Mouse (Mus musculus) right cerebral cortex, postnatal 25 days (tissue): ENCODE data around the gene Etv1.
A peak's percentile ranks its signal among the peaks of the same experiment; 100 is the strongest.

ENCODE experiments used
- DNase-seq: peaks from one replicate; pipeline ENCODE4 v3.0.0; 2022

Gene Etv1

GRCm38 (mm10) chr12:38779186-38779777 lies at the start of gene Etv1:
TSS of gene Etv1 (plus strand) at chr12:38779380.
- peak; percentile 22 for DNase-seq

- DNase-seq: no peak
Observed at GRCm38 (mm10) chr12:38729661-38730060, 49.5 kb upstream of the Etv1 start.

- DNase-seq: no peak
Observed at GRCm38 (mm10) chr12:38730791-38731190, 48.4 kb upstream of the Etv1 start.

- no peak for DNase-seq
Observed at GRCm38 (mm10) chr12:38759322-38759721, 19.9 kb upstream of the Etv1 start.

GRCm38 (mm10) chr12:38777316-38777715 lies 1.9 kb upstream of the Etv1 start:
- no peak for DNase-seq

- no peak for DNase-seq
Observed at GRCm38 (mm10) chr12:38777957-38778298, 1.3 kb upstream of the Etv1 start.

- peak; percentile 79 for DNase-seq
Observed at GRCm38 (mm10) chr12:38778299-38779075, 693 bp upstream of the Etv1 start.

- DNase-seq: peak; percentile 64
Observed at GRCm38 (mm10) chr12:38780006-38780954, 1.1 kb downstream of the Etv1 start.

- DNase-seq: peak; percentile 11
Observed at GRCm38 (mm10) chr12:38780955-38781304, 1.8 kb downstream of the Etv1 start.

- no peak for DNase-seq
Observed at GRCm38 (mm10) chr12:38781686-38782085, 2.5 kb downstream of the Etv1 start.

GRCm38 (mm10) chr12:38783291-38783690 lies 4.1 kb downstream of the Etv1 start:
- no peak for DNase-seq

GRCm38 (mm10) chr12:38784221-38784620 lies 5.0 kb downstream of the Etv1 start:
- DNase-seq: no peak

- no peak for DNase-seq
Observed at GRCm38 (mm10) chr12:38786571-38786970, 7.4 kb downstream of the Etv1 start.

GRCm38 (mm10) chr12:38787704-38788103 lies 8.5 kb downstream of the Etv1 start:
- no peak for DNase-seq

GRCm38 (mm10) chr12:38788621-38789020 lies 9.4 kb downstream of the Etv1 start:
- DNase-seq: no peak

- peak; percentile 52 for DNase-seq
Observed at GRCm38 (mm10) chr12:38789789-38790355, 10.7 kb downstream of the Etv1 start.

GRCm38 (mm10) chr12:38793076-38793475 lies 13.9 kb downstream of the Etv1 start:
- no peak for DNase-seq

GRCm38 (mm10) chr12:38793697-38794096 lies 14.5 kb downstream of the Etv1 start:
- no peak for DNase-seq

GRCm38 (mm10) chr12:38807031-38807430 lies 27.9 kb downstream of the Etv1 start:
- DNase-seq: no peak

GRCm38 (mm10) chr12:38812392-38812791 lies 33.2 kb downstream of the Etv1 start:
- no peak for DNase-seq

GRCm38 (mm10) chr12:38814010-38814786 lies 35.0 kb downstream of the Etv1 start:
- DNase-seq: no peak

- no peak for DNase-seq
Observed at GRCm38 (mm10) chr12:38816235-38816634, 37.1 kb downstream of the Etv1 start.
